ENCODE assay signal across 17 mouse cellular contexts in the genomic region with DNA sequence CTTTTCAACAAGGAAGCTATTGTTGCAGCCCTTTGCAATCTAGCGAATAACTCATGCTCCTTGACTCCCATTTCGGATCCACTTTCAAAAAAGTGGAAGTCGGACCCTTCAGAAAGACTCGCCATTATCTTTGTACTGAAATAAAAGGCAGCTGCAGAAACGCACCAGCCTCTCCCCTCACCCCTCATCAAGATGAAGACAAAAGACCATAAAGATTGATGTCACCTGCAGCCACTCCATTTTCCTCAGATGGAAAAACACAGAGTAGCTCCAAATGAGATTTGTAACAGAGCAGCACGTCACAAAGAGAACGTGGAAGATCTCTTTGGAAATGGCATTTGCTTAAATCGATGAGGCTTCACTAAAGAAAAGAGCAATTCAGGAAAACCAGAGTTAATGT.
DNase-seq lines count a peak whose midpoint lies in the region; ATAC-seq and TF ChIP-seq lines count a peak whose summit lies in the region.
"Had no signal": no experiment of that assay in that cellular context is flagged by ENCODE, and none has a peak within 500 bp of the region (broad histone marks: within the 10 kb centered on the region; RNA-seq: fewer than 3 reads in every experiment).

No protein-coding gene starts in this region.

- no peak for ATAC-seq in forebrain, embryonic 14.5 days
- no peak for ATAC-seq in forebrain, embryonic 11.5 days (replicated peaks; ENCODE audit: low FRiP score)
- ATAC-seq in neural tube, embryonic 11.5 days (ENCODE audit: insufficient read depth, low FRiP score, low TSS enrichment): peak; percentile 72
- ATAC-seq in midbrain, embryonic 15.5 days (replicated peaks): no peak

- H3K36me3 ChIP-seq in forebrain, embryonic 14.5 days (ENCODE audit: control insufficient read depth, insufficient read depth, low read length): no peaks in the 10 kb centered on the region
- no peaks in the 10 kb centered on the region for H3K36me3 ChIP-seq in forebrain, embryonic 11.5 days (ENCODE audit: control insufficient read depth, insufficient read depth, low read length)
- no peaks in the 10 kb centered on the region for H3K36me3 ChIP-seq in neural tube, embryonic 11.5 days (ENCODE audit: control insufficient read depth, insufficient read depth, low read length)
- H3K36me3 ChIP-seq in midbrain, embryonic 15.5 days (replicated peaks): no peaks in the 10 kb centered on the region
- no peaks in the 10 kb centered on the region for H3K36me3 ChIP-seq in kidney, adult 2 months (ENCODE audit: control insufficient read depth, insufficient read depth, low read length)
- H3K36me3 ChIP-seq: embryonic facial prominence, embryonic 13.5 days; heart, embryonic 13.5 days; limb, embryonic 12.5 days; liver, embryonic 13.5 days had no signal

- DNase-seq in forebrain, embryonic 14.5 days (ENCODE audit: low spot score): peak; percentile 11
- no peak for DNase-seq in forebrain, embryonic 11.5 days (ENCODE audit: low spot score)
- no peak for DNase-seq in neural tube, embryonic 11.5 days (ENCODE audit: low spot score)
- no peak for DNase-seq in neural tube, embryonic 10.5 days (ENCODE audit: extremely low spot score, low spot score)
- no peak for DNase-seq in kidney, adult 2 months
- no peak for DNase-seq in gastrocnemius, adult 8-10 months (ENCODE audit: low spot score in 2 of 2)
- DNase-seq: cerebellum, postnatal 14 days; kidney, adult 11 months; kidney, postnatal 10 days; liver, embryonic 13.5 days; right cerebral cortex, postnatal 25 days; thymus, postnatal 36 days had no signal

- H3K9ac ChIP-seq in forebrain, embryonic 14.5 days (ENCODE audit: low read length): no peak overlapping the region
- no peak overlapping the region for H3K9ac ChIP-seq in forebrain, embryonic 11.5 days (ENCODE audit: low read length)
- H3K9ac ChIP-seq in neural tube, embryonic 11.5 days (ENCODE audit: low read length): no peak overlapping the region
- H3K9ac ChIP-seq in midbrain, embryonic 15.5 days: no peak overlapping the region
- H3K9ac ChIP-seq: embryonic facial prominence, embryonic 13.5 days; heart, embryonic 13.5 days; limb, embryonic 12.5 days; liver, embryonic 13.5 days had no signal

- no peaks in the 10 kb centered on the region for H3K4me1 ChIP-seq in forebrain, embryonic 14.5 days (ENCODE audit: control insufficient read depth, insufficient read depth, low read length)
- no peaks in the 10 kb centered on the region for H3K4me1 ChIP-seq in forebrain, embryonic 11.5 days (replicated peaks; ENCODE audit: control insufficient read depth, insufficient read depth, low read length)
- no peaks in the 10 kb centered on the region for H3K4me1 ChIP-seq in neural tube, embryonic 11.5 days (ENCODE audit: control insufficient read depth, insufficient read depth, low read length)
- H3K4me1 ChIP-seq in midbrain, embryonic 15.5 days: 0 out of 2 replicates have a peak, but pooled peaks cover 5% of the 10 kb centered on the region
- H3K4me1 ChIP-seq in kidney, adult 2 months (ENCODE audit: control insufficient read depth, insufficient read depth, low read length): no peaks in the 10 kb centered on the region
- H3K4me1 ChIP-seq: embryonic facial prominence, embryonic 13.5 days; heart, embryonic 13.5 days; liver, embryonic 13.5 days had no signal

- no peaks in the 10 kb centered on the region for H3K27me3 ChIP-seq in forebrain, embryonic 14.5 days (replicated peaks; ENCODE audit: control insufficient read depth, insufficient read depth, low read length)
- no peaks in the 10 kb centered on the region for H3K27me3 ChIP-seq in forebrain, embryonic 11.5 days (ENCODE audit: control insufficient read depth, insufficient read depth, low read length)
- no peaks in the 10 kb centered on the region for H3K27me3 ChIP-seq in neural tube, embryonic 11.5 days (ENCODE audit: control insufficient read depth, insufficient read depth, low read length)
- H3K27me3 ChIP-seq in midbrain, embryonic 15.5 days (replicated peaks): no peaks in the 10 kb centered on the region
- H3K27me3 ChIP-seq in kidney, adult 2 months (replicated peaks; ENCODE audit: control insufficient read depth, insufficient read depth, low read length): no peaks in the 10 kb centered on the region
- H3K27me3 ChIP-seq: CH12.LX; embryonic facial prominence, embryonic 13.5 days; heart, embryonic 13.5 days; limb, embryonic 12.5 days; liver, embryonic 13.5 days had no signal

- no peaks in the 10 kb centered on the region for H3K9me3 ChIP-seq in forebrain, embryonic 14.5 days (replicated peaks; ENCODE audit: control insufficient read depth, low read length)
- no peaks in the 10 kb centered on the region for H3K9me3 ChIP-seq in forebrain, embryonic 11.5 days (ENCODE audit: control insufficient read depth, low read length)
- H3K9me3 ChIP-seq in neural tube, embryonic 11.5 days (ENCODE audit: control insufficient read depth, low read length): no peaks in the 10 kb centered on the region
- H3K9me3 ChIP-seq in midbrain, embryonic 15.5 days: no peaks in the 10 kb centered on the region
- H3K9me3 ChIP-seq: embryonic facial prominence, embryonic 13.5 days; heart, embryonic 13.5 days; limb, embryonic 12.5 days; liver, embryonic 13.5 days had no signal

- no peak overlapping the region for H3K4me2 ChIP-seq in forebrain, embryonic 14.5 days (ENCODE audit: low read length)
- H3K4me2 ChIP-seq in forebrain, embryonic 11.5 days (ENCODE audit: low read depth, low read length, severe bottlenecking): no peak overlapping the region
- no peak overlapping the region for H3K4me2 ChIP-seq in neural tube, embryonic 11.5 days (ENCODE audit: low read depth)
- H3K4me2 ChIP-seq in midbrain, embryonic 15.5 days: peak overlapping the region; percentile 19
- H3K4me2 ChIP-seq: embryonic facial prominence, embryonic 13.5 days; heart, embryonic 13.5 days; limb, embryonic 12.5 days; liver, embryonic 13.5 days had no signal

- no peak for TF ChIP-seq POLR2A in kidney, adult 2 months (IDR thresholded peaks at IDR 0.05; ENCODE audit: low read depth, low read length)

- H3K27ac ChIP-seq in forebrain, embryonic 14.5 days (ENCODE audit: low read depth, low read length): no peak overlapping the region
- H3K27ac ChIP-seq in forebrain, embryonic 11.5 days (ENCODE audit: low read depth, low read length): no peak overlapping the region
- no peak overlapping the region for H3K27ac ChIP-seq in neural tube, embryonic 11.5 days (ENCODE audit: low read depth, low read length)
- no peak overlapping the region for H3K27ac ChIP-seq in midbrain, embryonic 15.5 days
- H3K27ac ChIP-seq in kidney, adult 2 months (ENCODE audit: insufficient read depth, low read depth, low read length): no peak overlapping the region
- H3K27ac ChIP-seq: embryonic facial prominence, embryonic 13.5 days; heart, embryonic 13.5 days; limb, embryonic 12.5 days; liver, embryonic 13.5 days had no signal

- TF ChIP-seq CTCF in kidney, adult 2 months (conservative IDR thresholded peaks at IDR 0.05; ENCODE audit: insufficient read depth, insufficient read length, low read depth, low read length): no peak

- WGBS in forebrain, embryonic 14.5 days: 22% methylated on average over 8 of the region's 8 CpGs
- WGBS in forebrain, embryonic 11.5 days: 27% methylated on average over 8 of the region's 8 CpGs
- WGBS in neural tube, embryonic 11.5 days: 24% methylated on average over 8 of the region's 8 CpGs
- 16% methylated on average over 8 of the region's 8 CpGs for WGBS in midbrain, embryonic 15.5 days
- WGBS in kidney, adult 2 months: 73% methylated on average over 8 of the region's 8 CpGs

- no peak overlapping the region for H3K4me3 ChIP-seq in forebrain, embryonic 14.5 days (ENCODE audit: low read depth, low read length)
- no peak overlapping the region for H3K4me3 ChIP-seq in forebrain, embryonic 11.5 days (ENCODE audit: low read depth, low read length)
- no peak overlapping the region for H3K4me3 ChIP-seq in neural tube, embryonic 11.5 days (ENCODE audit: low read depth, low read length)
- no peak overlapping the region for H3K4me3 ChIP-seq in midbrain, embryonic 15.5 days
- H3K4me3 ChIP-seq in kidney, adult 2 months (ENCODE audit: insufficient read depth, low read depth, low read length): no peak overlapping the region
- H3K4me3 ChIP-seq: embryonic facial prominence, embryonic 13.5 days; heart, embryonic 13.5 days; limb, embryonic 12.5 days; liver, embryonic 13.5 days had no signal
